Mouse (Mus musculus) hindbrain, embryonic 16.5 days (tissue): ENCODE data around the gene Lrrc4c. TPM values are rescaled to one million over a fixed set of nuclear protein-coding genes. Genes with fewer than 3 reads are reported as not detected.

Source experiments
- ATAC-seq: fragments of 200-750 bp; cut with Nextera tagmentation; 2 replicates; pipeline ENCODE4 v1.8.0; 2017; ENCODE audit warnings: moderate TSS enrichment, moderate library complexity
- H3K27ac ChIP-seq: fragments of 300-500 bp; sonication (generic); 2 replicates; pipeline ENCODE4 v1.5.1; 2014; ENCODE audit warnings: low read depth, mild to moderate bottlenecking, control low read depth, low read length, moderate library complexity
- H3K27me3 ChIP-seq: fragments of 300-500 bp; sonication (generic); replicated peaks from 2 replicates; pipeline ENCODE4 v1.6.1; 2014; ENCODE audit warnings: low read length; ENCODE audit not compliant: control insufficient read depth, insufficient read depth
- H3K36me3 ChIP-seq: fragments of 300-500 bp; sonication (generic); 2 replicates; pipeline ENCODE4 v1.6.1; 2014; ENCODE audit warnings: mild to moderate bottlenecking, low read length, moderate library complexity, mixed read lengths; ENCODE audit not compliant: control insufficient read depth, insufficient read depth
- H3K4me1 ChIP-seq: fragments of 300-500 bp; sonication (generic); 2 replicates; pipeline ENCODE4 v1.6.1; 2014; ENCODE audit warnings: low read depth, low read length; ENCODE audit not compliant: control insufficient read depth, insufficient read depth
- H3K4me2 ChIP-seq: fragments of 300-500 bp; sonication (generic); 2 replicates; pipeline ENCODE4 v1.6.1; 2014; ENCODE audit warnings: mild to moderate bottlenecking, low read length, control low read depth, moderate library complexity
- H3K4me3 ChIP-seq: fragments of 300-500 bp; sonication (generic); 2 replicates; pipeline ENCODE4 v1.5.1; 2014; ENCODE audit warnings: mild to moderate bottlenecking, low read length, control low read depth, moderate library complexity
- H3K9ac ChIP-seq: fragments of 300-500 bp; sonication (generic); 2 replicates; pipeline ENCODE4 v1.6.1; 2014; ENCODE audit warnings: low read depth, mild to moderate bottlenecking, control low read depth, low read length, moderate library complexity
- H3K9me3 ChIP-seq: fragments of 300-500 bp; sonication (generic); 2 replicates; pipeline ENCODE4 v1.6.1; 2014; ENCODE audit warnings: mild to moderate bottlenecking, low read length, moderate library complexity; ENCODE audit not compliant: control insufficient read depth
- WGBS: fragments of 180-500 bp; shearing (Covaris S2); extraction: QIAGEN DNeasy Blood & Tissue Kit; methylation state at CpG from one replicate; pipeline ENCODE4 v1.1.7; 2014; 5-methylcytosine and 5-hydroxymethylcytosine counted together
- polyA plus RNA-seq: library from polyadenylated mRNA; unstranded; fragments of >200 nt; fragmentation: Nextera tagmentation; extraction: Ambion mirVana; gene quantifications from 2 replicates; pipeline ENCODE4 v1.2.1, GENCODE M21; 2015

The Lrrc4c gene
- polyA plus RNA-seq, 1 experiment from 2014 or later, result 42.5 TPM

DNA sequence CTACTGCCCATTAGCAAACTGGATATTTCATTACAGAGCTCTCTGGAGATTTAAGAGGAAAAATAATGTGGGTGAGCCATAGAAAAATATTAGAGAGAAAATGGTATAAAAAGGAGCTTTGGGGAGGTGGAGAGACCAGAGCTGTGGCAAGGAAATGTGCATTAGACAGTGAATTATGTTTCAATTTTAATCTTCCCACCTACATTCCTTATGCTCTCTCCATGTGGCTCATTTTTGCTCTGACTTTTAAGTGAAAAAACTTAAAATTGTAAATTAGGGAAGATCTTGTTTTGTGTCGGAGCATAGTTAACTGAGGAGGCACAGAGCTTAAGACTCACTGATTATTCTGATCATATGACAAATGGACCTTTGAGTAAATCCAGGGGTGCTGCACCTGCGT is 399.4 kb downstream of the Lrrc4c start:
- Histone ChIP-seq H3K27me3 (no peaks in the 10 kb centered on the region), H3K4me1 (no peaks in the 10 kb centered on the region), H3K4me3 (no peak overlapping the region), H3K4me2 (no peak overlapping the region), H3K9ac (no peak overlapping the region), H3K36me3 (no peaks in the 10 kb centered on the region), H3K27ac (no peak overlapping the region), H3K9me3 (no peaks in the 10 kb centered on the region)
- WGBS, result 89% methylated on average over 2 of the region's 2 CpGs
- ATAC-seq, result no peak

DNA sequence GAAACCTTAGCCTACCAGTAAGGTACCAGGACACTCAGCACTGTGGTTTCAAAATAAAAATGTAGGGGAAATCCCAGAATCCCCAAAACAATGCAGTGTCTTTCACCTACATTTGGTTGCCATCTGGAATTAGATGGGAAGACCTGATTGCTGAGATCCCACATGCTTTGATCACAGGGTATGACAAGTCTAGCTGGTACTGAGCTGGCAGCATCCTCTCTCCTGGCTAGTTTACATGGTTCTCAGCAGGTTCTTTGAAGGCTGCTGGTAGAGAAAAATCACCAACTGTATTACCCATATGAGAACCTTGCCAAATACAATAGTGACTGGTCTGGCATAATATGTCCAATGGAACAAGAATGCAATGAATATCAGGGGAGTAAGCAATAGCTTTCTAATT is 405.4 kb downstream of the Lrrc4c start:
- H3K27ac ChIP-seq, result no peak overlapping the region
- no peak overlapping the region for H3K4me3 ChIP-seq
- no peak overlapping the region for H3K4me2 ChIP-seq
- no peaks in the 10 kb centered on the region for H3K27me3 ChIP-seq
- H3K9ac ChIP-seq, result no peak overlapping the region
- H3K36me3 ChIP-seq, result no peaks in the 10 kb centered on the region
- ATAC-seq, result no peak
- no peaks in the 10 kb centered on the region for H3K9me3 ChIP-seq
- no peaks in the 10 kb centered on the region for H3K4me1 ChIP-seq

DNA sequence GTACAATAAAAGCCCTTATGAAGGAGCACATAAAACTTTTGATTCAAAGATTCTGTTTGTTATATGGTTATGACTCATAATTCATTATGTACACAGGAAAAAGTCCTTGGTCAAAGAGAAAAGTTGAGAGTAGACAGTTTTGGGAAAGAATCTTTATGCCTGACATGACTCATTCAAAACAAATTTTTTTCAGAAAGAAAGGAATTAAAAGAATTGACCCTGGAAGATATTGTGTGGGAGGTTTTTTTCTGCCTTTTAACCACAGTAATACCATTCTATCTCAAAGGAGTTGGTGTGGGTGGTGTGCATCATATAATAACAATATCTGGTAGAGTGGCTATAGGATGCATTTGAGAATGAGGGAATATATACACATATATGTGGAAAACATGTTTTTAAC is 418.1 kb downstream of the Lrrc4c start:
- no peak overlapping the region for H3K9ac ChIP-seq
- no peaks in the 10 kb centered on the region for H3K36me3 ChIP-seq
- H3K27me3 ChIP-seq, result no peaks in the 10 kb centered on the region
- no peaks in the 10 kb centered on the region for H3K9me3 ChIP-seq
- ATAC-seq, result no peak
- H3K4me3 ChIP-seq, result no peak overlapping the region
- no peak overlapping the region for H3K4me2 ChIP-seq
- H3K27ac ChIP-seq, result no peak overlapping the region
- H3K4me1 ChIP-seq, result no peaks in the 10 kb centered on the region

DNA sequence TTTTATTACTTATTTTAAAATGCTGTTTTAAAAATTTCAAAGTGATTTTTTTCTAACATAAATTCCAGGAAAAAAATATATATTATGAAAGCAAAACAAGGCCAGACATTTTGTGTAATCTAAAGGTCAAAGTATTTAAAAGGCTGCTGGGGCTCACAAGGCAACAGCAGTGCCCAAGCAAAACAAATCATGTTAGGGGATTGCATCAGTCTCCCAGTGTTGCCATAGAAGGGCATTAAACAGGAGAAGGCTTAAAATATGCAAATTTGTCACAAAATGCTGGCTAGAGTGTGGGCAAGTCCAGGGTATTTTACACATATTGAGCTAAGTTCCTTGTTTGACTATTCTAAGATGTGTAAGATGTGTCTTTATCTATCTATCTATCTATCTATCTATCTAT is 437.1 kb downstream of the Lrrc4c start:
- H3K27me3 ChIP-seq, result no peaks in the 10 kb centered on the region
- no peak for ATAC-seq
- H3K27ac ChIP-seq, result no peak overlapping the region
- H3K9ac ChIP-seq, result no peak overlapping the region
- no peak overlapping the region for H3K4me2 ChIP-seq
- H3K4me3 ChIP-seq, result no peak overlapping the region
- no peaks in the 10 kb centered on the region for H3K4me1 ChIP-seq
- no peaks in the 10 kb centered on the region for H3K9me3 ChIP-seq
- H3K36me3 ChIP-seq, result no peaks in the 10 kb centered on the region

DNA sequence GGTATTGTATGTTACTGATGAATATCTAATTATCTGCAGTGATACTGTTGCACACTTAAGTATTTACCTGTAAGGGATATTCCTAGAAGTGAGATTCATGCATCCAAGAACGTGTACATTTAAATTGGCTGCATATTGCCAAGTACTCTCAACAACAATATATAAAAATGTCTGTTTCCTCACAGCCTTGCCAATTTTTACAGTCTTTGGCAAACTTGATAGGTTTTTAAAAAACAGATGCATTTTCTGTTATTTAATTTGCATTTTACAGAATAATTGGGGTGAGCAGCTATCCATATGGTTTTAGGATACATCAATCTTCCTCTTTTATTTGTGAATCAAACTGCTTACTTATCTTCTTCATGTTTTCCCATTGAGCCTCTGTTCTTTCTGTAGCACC is 439.7 kb downstream of the Lrrc4c start:
- no peak for ATAC-seq
- WGBS, result 64% methylated on average over 1 of the region's 1 CpGs
- no peaks in the 10 kb centered on the region for H3K4me1 ChIP-seq
- H3K27ac ChIP-seq, result no peak overlapping the region
- H3K36me3 ChIP-seq, result no peaks in the 10 kb centered on the region
- no peak overlapping the region for H3K9ac ChIP-seq
- no peaks in the 10 kb centered on the region for H3K9me3 ChIP-seq
- H3K4me3 ChIP-seq, result no peak overlapping the region
- H3K4me2 ChIP-seq, result no peak overlapping the region
- H3K27me3 ChIP-seq, result no peaks in the 10 kb centered on the region

DNA sequence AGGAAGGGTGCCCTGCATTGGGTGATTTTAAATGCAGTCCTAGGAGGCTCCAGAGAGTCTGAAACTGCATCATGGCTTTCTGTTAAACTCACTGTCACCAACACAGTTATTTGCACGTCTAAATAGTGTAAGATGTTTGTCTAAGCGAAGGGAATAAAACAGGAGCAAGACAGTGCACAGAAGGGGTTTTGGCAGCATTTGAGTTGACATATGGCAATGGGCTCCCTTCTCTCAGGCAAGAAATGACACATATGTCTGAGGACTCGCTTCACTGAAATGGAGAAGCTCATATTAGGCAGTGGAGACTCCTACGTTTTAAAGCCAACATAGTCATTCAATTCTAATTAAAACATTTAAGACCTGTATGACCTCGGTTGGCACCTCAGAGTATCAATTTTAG is 445.6 kb downstream of the Lrrc4c start:
- ATAC-seq, result peak; percentile 76
- 61% methylated on average over 5 of the region's 5 CpGs for WGBS

DNA sequence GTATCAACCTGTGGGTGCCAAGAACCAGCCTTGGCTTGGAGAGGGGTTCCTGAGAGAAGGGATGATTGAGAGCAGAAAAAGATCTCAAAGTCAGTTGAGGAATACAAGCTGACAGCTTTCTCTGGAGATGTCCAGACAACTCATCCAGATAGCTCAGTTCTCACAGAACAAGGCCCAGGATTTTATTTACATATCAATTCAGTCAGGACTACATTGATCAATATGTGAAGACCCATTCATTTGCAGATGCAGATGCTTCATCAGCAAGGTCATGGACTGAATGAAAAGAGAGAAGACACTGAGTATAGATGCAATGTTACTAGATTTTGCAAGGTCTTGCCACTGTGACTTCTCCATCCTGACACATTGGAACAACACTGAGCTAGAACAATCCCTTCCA is 457.4 kb downstream of the Lrrc4c start:
- no peaks in the 10 kb centered on the region for H3K4me1 ChIP-seq
- H3K27ac ChIP-seq, result no peak overlapping the region
- no peaks in the 10 kb centered on the region for H3K27me3 ChIP-seq
- no peaks in the 10 kb centered on the region for H3K9me3 ChIP-seq
- H3K36me3 ChIP-seq, result no peaks in the 10 kb centered on the region
- no peak overlapping the region for H3K4me2 ChIP-seq
- H3K9ac ChIP-seq, result no peak overlapping the region
- H3K4me3 ChIP-seq, result no peak overlapping the region
- no peak for ATAC-seq

More for the DNA sequence above, 445.6 kb downstream of the Lrrc4c start:
- H3K9ac ChIP-seq, result no peak overlapping the region
- no peaks in the 10 kb centered on the region for H3K36me3 ChIP-seq
- no peaks in the 10 kb centered on the region for H3K27me3 ChIP-seq
- no peaks in the 10 kb centered on the region for H3K4me1 ChIP-seq
- no peak overlapping the region for H3K4me3 ChIP-seq
- no peak overlapping the region for H3K4me2 ChIP-seq
- no peaks in the 10 kb centered on the region for H3K9me3 ChIP-seq
- no peak overlapping the region for H3K27ac ChIP-seq

DNA sequence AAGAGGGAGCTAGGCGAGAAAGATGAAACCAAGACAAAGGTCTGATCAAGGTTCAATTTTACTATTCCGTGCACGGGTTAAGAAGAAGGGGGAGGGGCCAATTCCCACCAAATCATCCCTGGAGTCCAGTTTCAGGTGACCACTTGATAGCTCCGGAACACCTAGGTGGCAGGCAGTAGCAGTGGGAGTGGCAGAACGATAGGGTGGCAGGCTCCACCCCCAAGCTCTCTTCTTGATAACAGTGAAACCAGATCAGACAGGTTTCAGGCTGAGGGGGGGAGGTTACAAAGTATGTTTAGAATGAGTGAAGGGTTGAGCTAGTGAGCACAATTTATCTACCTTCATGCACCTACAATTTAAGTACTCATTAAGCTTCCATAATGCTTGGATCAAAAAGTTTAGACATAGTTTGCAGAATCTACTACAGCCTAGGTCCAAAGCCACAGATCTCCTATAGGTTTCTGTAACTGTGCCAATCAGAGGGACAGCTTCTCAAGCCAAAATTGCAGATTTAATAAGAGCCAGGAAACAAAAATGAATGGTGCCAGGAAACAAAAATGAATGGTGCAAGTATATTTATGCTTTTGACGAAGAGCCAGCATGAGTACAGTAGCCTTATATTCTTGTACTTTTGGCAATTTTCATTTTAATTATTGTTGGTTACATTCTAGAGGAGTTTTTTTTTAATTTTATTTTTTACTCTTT is 478.9 kb downstream of the Lrrc4c start:
- Histone ChIP-seq H3K4me1 (no peaks in the 10 kb centered on the region), H3K36me3 (no peaks in the 10 kb centered on the region)
- WGBS, result 44% methylated on average over 6 of the region's 6 CpGs

DNA sequence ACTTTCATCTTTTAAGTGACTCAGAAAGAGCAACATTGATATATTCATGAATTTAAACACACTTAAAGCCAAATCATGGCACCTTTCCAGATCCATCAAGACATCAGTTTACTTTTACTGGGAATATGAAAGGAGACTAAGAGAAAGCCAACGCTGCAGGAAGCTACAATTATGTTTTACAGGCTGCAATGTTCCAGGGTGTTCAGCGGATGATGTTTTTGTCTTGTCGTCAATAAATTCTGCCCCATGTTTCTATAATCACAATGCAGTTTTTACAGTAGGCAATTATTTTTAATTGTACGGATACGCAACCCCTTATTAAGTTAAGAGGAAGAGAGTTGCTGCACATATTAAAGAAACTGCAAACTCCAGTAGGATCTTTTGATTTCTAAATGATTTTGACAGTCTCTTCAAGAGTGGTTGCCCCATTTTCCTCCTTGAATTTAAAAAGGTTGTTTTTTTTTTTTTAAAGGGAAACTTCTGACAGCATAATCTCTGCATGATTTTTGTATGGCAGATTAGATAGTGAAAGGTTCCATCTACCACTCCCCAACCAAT is 532.9 kb downstream of the Lrrc4c start:
- WGBS, result 76% methylated on average over 5 of the region's 5 CpGs
- no peaks in the 10 kb centered on the region for H3K4me1 ChIP-seq
- no peak overlapping the region for H3K27ac ChIP-seq
- ATAC-seq, result no peak
- H3K27me3 ChIP-seq, result no peaks in the 10 kb centered on the region
- no peaks in the 10 kb centered on the region for H3K36me3 ChIP-seq
- H3K9me3 ChIP-seq, result no peaks in the 10 kb centered on the region
- H3K4me3 ChIP-seq, result no peak overlapping the region
- H3K4me2 ChIP-seq, result no peak overlapping the region
- H3K9ac ChIP-seq, result no peak overlapping the region

More for the DNA sequence above, 478.9 kb downstream of the Lrrc4c start:
- Histone ChIP-seq H3K9ac (no peak overlapping the region), H3K4me2 (no peak overlapping the region), H3K27ac (no peak overlapping the region), H3K9me3 (no peaks in the 10 kb centered on the region), H3K4me3 (no peak overlapping the region), H3K27me3 (no peaks in the 10 kb centered on the region)
- no peak for ATAC-seq
